Mouse (Mus musculus): ENCODE results near the gene Actr8.

The Actr8 gene

GRCm38 (mm10) chr14:30039413-30039812 is 61.3 kb downstream of the Actr8 start:
- DNase-seq (ENCODE audit: low spot score in 2 of 2) = no peak

GRCm38 (mm10) chr14:30041836-30042235 is 63.7 kb downstream of the Actr8 start:
- no peak for DNase-seq (ENCODE audit: low spot score in 2 of 2)

- no peak for DNase-seq (ENCODE audit: low spot score in 2 of 2)
Measured at GRCm38 (mm10) chr14:30043356-30043940, 65.3 kb downstream of the Actr8 start.

GRCm38 (mm10) chr14:30045239-30045638 is 67.1 kb downstream of the Actr8 start:
- DNase-seq (ENCODE audit: low spot score in 2 of 2) = peak in 1 of 2 experiments; percentile 24

- DNase-seq (ENCODE audit: low spot score in 2 of 2) = no peak
Measured at GRCm38 (mm10) chr14:30045704-30046220, 67.6 kb downstream of the Actr8 start.

- no peak for DNase-seq (ENCODE audit: low spot score in 2 of 2)
Measured at GRCm38 (mm10) chr14:30046976-30047375, 68.8 kb downstream of the Actr8 start.

- DNase-seq (ENCODE audit: low spot score in 2 of 2) = no peak
Measured at GRCm38 (mm10) chr14:30048049-30048448, 69.9 kb downstream of the Actr8 start.

DNA sequence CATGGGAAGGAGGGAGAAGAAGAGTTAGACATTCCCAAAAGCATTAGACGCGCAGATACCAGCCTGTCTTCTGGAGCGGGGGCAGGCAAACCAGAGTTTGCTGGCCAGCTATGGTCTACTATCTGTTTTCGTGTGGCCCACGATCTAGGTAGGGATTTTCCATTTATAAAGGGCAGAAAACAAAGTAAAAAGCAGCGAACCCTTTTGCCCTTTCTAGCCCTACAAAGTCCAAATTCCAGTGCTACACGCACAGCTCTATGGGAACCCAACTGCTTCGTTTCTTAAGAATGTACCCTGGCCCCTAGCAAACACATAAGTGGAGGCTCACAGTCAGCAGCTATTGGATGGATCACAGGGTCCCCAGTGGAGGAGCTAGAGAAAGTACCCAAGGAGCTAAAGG is 72.1 kb downstream of the Actr8 start:
- no peak for DNase-seq (ENCODE audit: low spot score in 2 of 2)

- DNase-seq (ENCODE audit: low spot score in 2 of 2) = no peak
Measured at GRCm38 (mm10) chr14:30054922-30055321, 76.8 kb downstream of the Actr8 start.
